Mouse (Mus musculus): Measurements from ENCODE around the gene Atad5.

The Atad5 gene

GRCm38 (mm10) chr11:80080826-80081728 lies 8.1 kb upstream of the Atad5 start, which contains the start of gene Crlf3:
Gene Crlf3 (minus strand): TSS chr11:80080991.
- CTCF ChIA-PET, result no interaction called here

- CTCF ChIA-PET, result no interaction called here
Observed at GRCm38 (mm10) chr11:80081786-80082319, 7.3 kb upstream of the Atad5 start.

GRCm38 (mm10) chr11:80085356-80086055 lies 3.7 kb upstream of the Atad5 start:
- CTCF ChIA-PET, result no interaction called here

GRCm38 (mm10) chr11:80086844-80087243 lies 2.4 kb upstream of the Atad5 start:
- CTCF ChIA-PET, result interaction anchor here (0.6 kb wide), 1 partner anchor 11 kb away, joined by 3 read pairs; no protein-coding TSS in a partner anchor

GRCm38 (mm10) chr11:80089817-80090214 lies 616 bp downstream of the Atad5 start:
- CTCF ChIA-PET, result interaction anchor here (0.8 kb wide), 1 partner anchor 11 kb away, joined by 5 read pairs; no protein-coding TSS in a partner anchor

- CTCF ChIA-PET, result interaction anchor here (0.8 kb wide), 1 partner anchor 11 kb away, joined by 5 read pairs; no protein-coding TSS in a partner anchor
Observed at GRCm38 (mm10) chr11:80090555-80091164, 1.5 kb downstream of the Atad5 start.

GRCm38 (mm10) chr11:80098444-80099056 lies 9.3 kb downstream of the Atad5 start:
- CTCF ChIA-PET, result interaction anchor here (0.6 kb wide), 1 partner anchor 24 kb away, joined by 3 read pairs; no protein-coding TSS in a partner anchor

GRCm38 (mm10) chr11:80101298-80101697 lies 12.1 kb downstream of the Atad5 start:
- CTCF ChIA-PET, result no interaction called here

- CTCF ChIA-PET, result no interaction called here
Observed at GRCm38 (mm10) chr11:80104407-80104806, 15.2 kb downstream of the Atad5 start.

- CTCF ChIA-PET, result no interaction called here
Observed at GRCm38 (mm10) chr11:80116411-80116810, 27.2 kb downstream of the Atad5 start.

- CTCF ChIA-PET, result no interaction called here
Observed at GRCm38 (mm10) chr11:80132050-80132449, 42.9 kb downstream of the Atad5 start.

GRCm38 (mm10) chr11:80134744-80135143 lies 45.5 kb downstream of the Atad5 start:
- CTCF ChIA-PET, result no interaction called here

- CTCF ChIA-PET, result no interaction called here
Observed at GRCm38 (mm10) chr11:80135954-80136683, 46.9 kb downstream of the Atad5 start.

- CTCF ChIA-PET, result no interaction called here
Observed at GRCm38 (mm10) chr11:80136786-80137185, 47.6 kb downstream of the Atad5 start.

- CTCF ChIA-PET, result interaction anchor here (0.8 kb wide), 1 partner anchor 8 kb away, joined by 3 read pairs; no protein-coding TSS in a partner anchor
Observed at GRCm38 (mm10) chr11:80137773-80138172, 48.6 kb downstream of the Atad5 start.

- CTCF ChIA-PET, result no interaction called here
Observed at GRCm38 (mm10) chr11:80141825-80142521, 52.8 kb downstream of the Atad5 start, which contains the start of gene Tefm. Gene Tefm (minus strand): TSS chr11:80142175.

- CTCF ChIA-PET, result interaction anchor here (0.6 kb wide), 1 partner anchor 31 kb away, joined by 3 read pairs; no protein-coding TSS in a partner anchor
Observed at GRCm38 (mm10) chr11:80142872-80143271, 53.7 kb downstream of the Atad5 start.

- CTCF ChIA-PET, result interaction anchor here (0.6 kb wide), 1 partner anchor 8 kb away, joined by 3 read pairs; no protein-coding TSS in a partner anchor
Observed at GRCm38 (mm10) chr11:80145787-80146275, 56.6 kb downstream of the Atad5 start.

- CTCF ChIA-PET, result interaction anchor here (0.6 kb wide), 1 partner anchor 39 kb away, joined by 3 read pairs; no protein-coding TSS in a partner anchor
Observed at GRCm38 (mm10) chr11:80147748-80148147, 58.5 kb downstream of the Atad5 start.

All from spleen, embryonic (tissue).